Mouse (Mus musculus) stomach, postnatal 0 days (tissue): ENCODE data around the gene Pccb.

Source experiments
- CTCF ChIP-seq: IDR thresholded peaks from 2 replicates; pipeline ENCODE4 v1.5.1; 2016; ENCODE audit warnings: antibody characterized with exemption, low read depth, mild to moderate bottlenecking, moderate library complexity
- EP300 ChIP-seq: optimal IDR thresholded peaks from 2 replicates; pipeline ENCODE3; 2016; ENCODE audit warnings: antibody characterized with exemption

- TF ChIP-seq CTCF (no peak), EP300 (no peak)
These were observed 28.8 kb downstream of the Pccb start for GRCm38 (mm10) chr9:101005866-101006265.
